Comparison of ENCODE assay signal across 15 mouse cellular contexts in the genomic region with DNA sequence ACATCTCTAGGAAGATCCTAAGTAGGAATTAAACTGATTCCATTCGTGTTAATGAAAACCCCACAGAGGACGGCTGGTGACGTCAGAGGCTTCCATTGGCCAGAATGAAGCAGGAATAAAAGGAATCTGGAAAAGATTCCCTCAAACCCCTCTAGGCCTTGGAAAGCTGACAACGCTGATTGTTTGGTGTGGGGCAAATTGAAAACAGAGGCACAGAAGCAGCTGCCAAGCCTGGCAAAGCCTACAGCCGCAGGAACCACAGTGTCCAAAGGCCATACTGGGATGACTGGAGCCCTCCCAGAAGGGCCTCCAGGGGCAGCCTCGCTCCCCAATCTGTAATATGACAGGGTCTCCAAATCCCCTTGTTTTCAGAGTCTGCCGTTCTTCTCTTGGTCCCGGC. TPM values are rescaled to one million over a fixed set of nuclear protein-coding genes. Genes with fewer than 3 reads are reported as not detected.
DNase-seq lines count a peak whose midpoint lies in the region; ATAC-seq and TF ChIP-seq lines count a peak whose summit lies in the region.
"Had no signal": no experiment of that assay in that cellular context is flagged by ENCODE, and none has a peak within 500 bp of the region (broad histone marks: within the 10 kb centered on the region; RNA-seq: fewer than 3 reads in every experiment).

No protein-coding gene starts in this region.

- peak; percentile 34 for DNase-seq in hindbrain, embryonic 14.5 days (ENCODE audit: low spot score)
- no peak for DNase-seq in hindbrain, embryonic 11.5 days (ENCODE audit: low spot score)
- peak; percentile 76 for DNase-seq in midbrain, postnatal 0 days (ENCODE audit: low spot score)
- DNase-seq in embryonic facial prominence, embryonic 11.5 days (ENCODE audit: low spot score), result peak; percentile 66
- peak; percentile 61 for DNase-seq in forebrain, postnatal 0 days
- DNase-seq: adrenal gland, postnatal 14 days; thymus, postnatal 25 days had no signal

- ATAC-seq in hindbrain, embryonic 14.5 days (ENCODE audit: low FRiP score), result no peak
- no peak for ATAC-seq in hindbrain, embryonic 11.5 days (ENCODE audit: low FRiP score)
- no peak for ATAC-seq in midbrain, postnatal 0 days (ENCODE audit: low FRiP score)
- no peak for ATAC-seq in midbrain, embryonic 13.5 days
- ATAC-seq in embryonic facial prominence, embryonic 11.5 days (replicated peaks; ENCODE audit: insufficient number of reproducible peaks, low FRiP score, low TSS enrichment, low read depth), result no peak
- ATAC-seq in forebrain, postnatal 0 days, result no peak; the same call in 1 of the 2 replicates
- ATAC-seq in megakaryocyte-erythroid progenitor cell, adult 5-6 weeks (replicated peaks; ENCODE audit: low FRiP score, low TSS enrichment, poor library complexity, severe bottlenecking), result no peak
- no peak for ATAC-seq in kidney, embryonic 14.5 days (ENCODE audit: low FRiP score, low TSS enrichment)
- ATAC-seq: CD4-positive, CD25-positive, alpha-beta regulatory T cell, adult 4 months; liver, embryonic 12.5 days had no signal

- WGBS in hindbrain, embryonic 14.5 days, result 75% methylated on average over 8 of the region's 8 CpGs
- WGBS in hindbrain, embryonic 11.5 days, result 82% methylated on average over 8 of the region's 8 CpGs
- WGBS in midbrain, postnatal 0 days, result 77% methylated on average over 8 of the region's 8 CpGs
- 80% methylated on average over 8 of the region's 8 CpGs for WGBS in midbrain, embryonic 13.5 days
- WGBS in embryonic facial prominence, embryonic 11.5 days, result 55% methylated on average over 8 of the region's 8 CpGs
- 47% methylated on average over 8 of the region's 8 CpGs for WGBS in forebrain, postnatal 0 days
- WGBS in kidney, embryonic 14.5 days, result 88% methylated on average over 8 of the region's 8 CpGs

- no peaks in the 10 kb centered on the region for H3K36me3 ChIP-seq in hindbrain, embryonic 14.5 days (replicated peaks; ENCODE audit: control insufficient read depth, insufficient read depth)
- no peaks in the 10 kb centered on the region for H3K36me3 ChIP-seq in hindbrain, embryonic 11.5 days (ENCODE audit: control insufficient read depth, insufficient read depth, low read length)
- no peaks in the 10 kb centered on the region for H3K36me3 ChIP-seq in midbrain, postnatal 0 days (ENCODE audit: insufficient read depth, low read length)
- no peaks in the 10 kb centered on the region for H3K36me3 ChIP-seq in midbrain, embryonic 13.5 days
- no peaks in the 10 kb centered on the region for H3K36me3 ChIP-seq in embryonic facial prominence, embryonic 11.5 days (replicated peaks; ENCODE audit: control insufficient read depth, insufficient read depth, low read depth, low read length)
- no peaks in the 10 kb centered on the region for H3K36me3 ChIP-seq in forebrain, postnatal 0 days (ENCODE audit: insufficient read depth)
- H3K36me3 ChIP-seq in kidney, embryonic 14.5 days (ENCODE audit: control insufficient read depth, insufficient read depth, low read length), result no peaks in the 10 kb centered on the region
- H3K36me3 ChIP-seq: liver, embryonic 12.5 days had no signal

- H3K4me2 ChIP-seq in hindbrain, embryonic 14.5 days (replicated peaks), result no peak overlapping the region
- H3K4me2 ChIP-seq in hindbrain, embryonic 11.5 days (replicated peaks; ENCODE audit: low read depth, low read length), result no peak overlapping the region
- no peak overlapping the region for H3K4me2 ChIP-seq in midbrain, postnatal 0 days (ENCODE audit: low read depth, low read length, poor library complexity, severe bottlenecking)
- H3K4me2 ChIP-seq in midbrain, embryonic 13.5 days (replicated peaks), result no peak overlapping the region
- H3K4me2 ChIP-seq in embryonic facial prominence, embryonic 11.5 days (ENCODE audit: low read depth, low read length), result no peak overlapping the region
- no peak overlapping the region for H3K4me2 ChIP-seq in forebrain, postnatal 0 days (ENCODE audit: low read depth)
- H3K4me2 ChIP-seq in kidney, embryonic 14.5 days (replicated peaks; ENCODE audit: low read depth, low read length), result no peak overlapping the region
- H3K4me2 ChIP-seq: liver, embryonic 12.5 days had no signal

- no peaks in the 10 kb centered on the region for H3K4me1 ChIP-seq in hindbrain, embryonic 14.5 days (replicated peaks; ENCODE audit: control insufficient read depth, insufficient read depth, low read length)
- no peaks in the 10 kb centered on the region for H3K4me1 ChIP-seq in hindbrain, embryonic 11.5 days (replicated peaks; ENCODE audit: control insufficient read depth, insufficient read depth, low read length)
- no peaks in the 10 kb centered on the region for H3K4me1 ChIP-seq in midbrain, postnatal 0 days (ENCODE audit: insufficient read depth, low read length)
- H3K4me1 ChIP-seq in midbrain, embryonic 13.5 days (replicated peaks), result no peaks in the 10 kb centered on the region
- H3K4me1 ChIP-seq in embryonic facial prominence, embryonic 11.5 days (ENCODE audit: control insufficient read depth, insufficient read depth, low read length), result no peaks in the 10 kb centered on the region
- H3K4me1 ChIP-seq in forebrain, postnatal 0 days (ENCODE audit: insufficient read depth), result no peaks in the 10 kb centered on the region
- no peaks in the 10 kb centered on the region for H3K4me1 ChIP-seq in kidney, embryonic 14.5 days (ENCODE audit: control insufficient read depth, insufficient read depth, low read length)
- H3K4me1 ChIP-seq: liver, embryonic 12.5 days had no signal

- no peak for TF ChIP-seq CTCF in midbrain, postnatal 0 days (IDR thresholded peaks at IDR 0.05)
- TF ChIP-seq CTCF in forebrain, postnatal 0 days (IDR thresholded peaks at IDR 0.05; ENCODE audit: low read depth), result no peak

- no peak overlapping the region for H3K9ac ChIP-seq in hindbrain, embryonic 14.5 days
- H3K9ac ChIP-seq in hindbrain, embryonic 11.5 days (ENCODE audit: low read depth, low read length), result no peak overlapping the region
- H3K9ac ChIP-seq in midbrain, postnatal 0 days (replicated peaks; ENCODE audit: low read length, poor library complexity, severe bottlenecking), result no peak overlapping the region
- H3K9ac ChIP-seq in midbrain, embryonic 13.5 days (replicated peaks), result no peak overlapping the region
- no peak overlapping the region for H3K9ac ChIP-seq in embryonic facial prominence, embryonic 11.5 days (replicated peaks; ENCODE audit: low read length)
- H3K9ac ChIP-seq in forebrain, postnatal 0 days, result no peak overlapping the region
- no peak overlapping the region for H3K9ac ChIP-seq in kidney, embryonic 14.5 days (ENCODE audit: low read depth, low read length)
- H3K9ac ChIP-seq: liver, embryonic 12.5 days had no signal

- no peaks in the 10 kb centered on the region for H3K9me3 ChIP-seq in hindbrain, embryonic 14.5 days (ENCODE audit: control insufficient read depth, low read length)
- no peaks in the 10 kb centered on the region for H3K9me3 ChIP-seq in hindbrain, embryonic 11.5 days (ENCODE audit: control insufficient read depth, low read length)
- H3K9me3 ChIP-seq in midbrain, postnatal 0 days (ENCODE audit: low read length), result no peaks in the 10 kb centered on the region
- no peaks in the 10 kb centered on the region for H3K9me3 ChIP-seq in midbrain, embryonic 13.5 days
- no peaks in the 10 kb centered on the region for H3K9me3 ChIP-seq in embryonic facial prominence, embryonic 11.5 days (replicated peaks; ENCODE audit: control insufficient read depth, low read length)
- H3K9me3 ChIP-seq in forebrain, postnatal 0 days (ENCODE audit: low read length), result no peaks in the 10 kb centered on the region
- no peaks in the 10 kb centered on the region for H3K9me3 ChIP-seq in kidney, embryonic 14.5 days (ENCODE audit: control insufficient read depth, low read length)
- H3K9me3 ChIP-seq: liver, embryonic 12.5 days had no signal

- H3K27ac ChIP-seq in hindbrain, embryonic 14.5 days, result no peak overlapping the region
- H3K27ac ChIP-seq in hindbrain, embryonic 11.5 days (ENCODE audit: low read depth, low read length), result no peak overlapping the region
- no peak overlapping the region for H3K27ac ChIP-seq in midbrain, postnatal 0 days (ENCODE audit: low read depth, low read length)
- no peak overlapping the region for H3K27ac ChIP-seq in midbrain, embryonic 13.5 days
- H3K27ac ChIP-seq in embryonic facial prominence, embryonic 11.5 days (replicated peaks; ENCODE audit: low read depth, low read length), result no peak overlapping the region
- H3K27ac ChIP-seq in forebrain, postnatal 0 days (ENCODE audit: low read depth, low read length), result no peak overlapping the region
- no peak overlapping the region for H3K27ac ChIP-seq in kidney, embryonic 14.5 days (ENCODE audit: low read depth, low read length)
- H3K27ac ChIP-seq: kidney, postnatal 0 days; liver, embryonic 12.5 days had no signal

- no peaks in the 10 kb centered on the region for H3K27me3 ChIP-seq in hindbrain, embryonic 14.5 days (ENCODE audit: control insufficient read depth, insufficient read depth, low read length)
- no peaks in the 10 kb centered on the region for H3K27me3 ChIP-seq in hindbrain, embryonic 11.5 days (ENCODE audit: control insufficient read depth, insufficient read depth, low read length)
- no peaks in the 10 kb centered on the region for H3K27me3 ChIP-seq in midbrain, postnatal 0 days (ENCODE audit: insufficient read depth, low read length)
- H3K27me3 ChIP-seq in midbrain, embryonic 13.5 days, result no peaks in the 10 kb centered on the region
- no peaks in the 10 kb centered on the region for H3K27me3 ChIP-seq in embryonic facial prominence, embryonic 11.5 days (ENCODE audit: control insufficient read depth, insufficient read depth, low read length)
- H3K27me3 ChIP-seq in forebrain, postnatal 0 days (ENCODE audit: insufficient read depth, low read length), result no peaks in the 10 kb centered on the region
- H3K27me3 ChIP-seq in kidney, embryonic 14.5 days (ENCODE audit: control insufficient read depth, insufficient read depth, low read length), result no peaks in the 10 kb centered on the region
- H3K27me3 ChIP-seq: liver, embryonic 12.5 days had no signal

- no peak overlapping the region for H3K4me3 ChIP-seq in hindbrain, embryonic 14.5 days (replicated peaks; ENCODE audit: low read length)
- H3K4me3 ChIP-seq in hindbrain, embryonic 11.5 days (ENCODE audit: low read depth, low read length), result no peak overlapping the region
- no peak overlapping the region for H3K4me3 ChIP-seq in midbrain, postnatal 0 days (ENCODE audit: low read depth, low read length)
- H3K4me3 ChIP-seq in midbrain, embryonic 13.5 days (replicated peaks), result no peak overlapping the region
- H3K4me3 ChIP-seq in embryonic facial prominence, embryonic 11.5 days (ENCODE audit: low read depth, low read length), result no peak overlapping the region
- no peak overlapping the region for H3K4me3 ChIP-seq in forebrain, postnatal 0 days (ENCODE audit: low read depth, low read length)
- no peak overlapping the region for H3K4me3 ChIP-seq in kidney, embryonic 14.5 days (ENCODE audit: low read length)
- H3K4me3 ChIP-seq: liver, embryonic 12.5 days; myocyte had no signal

RNA-seq across cellular contexts. Expression of a gene that starts 44.7 kb away (rescaled TPM):
- polyA plus RNA-seq in hindbrain, embryonic 14.5 days (2014; fragmentation: Nextera tagmentation; extraction: Ambion mirVana), result 80.7 and 92.0 TPM in 2 replicates
- 24.1 and 24.2 TPM in 2 replicates for polyA plus RNA-seq in hindbrain, embryonic 11.5 days (2014; fragmentation: Nextera tagmentation; extraction: Ambion mirVana)
- total RNA-seq in midbrain, postnatal 0 days (2014; rRNA removed), result 228 and 249 TPM in 2 replicates
- 157 and 162 TPM in 2 replicates for polyA plus RNA-seq in midbrain, postnatal 0 days (2015; fragmentation: Nextera tagmentation; extraction: Ambion mirVana)
- polyA plus RNA-seq in midbrain, embryonic 13.5 days (2015; fragmentation: Nextera tagmentation; extraction: Ambion mirVana), result 58.9 and 64.2 TPM in 2 replicates
- polyA plus RNA-seq in embryonic facial prominence, embryonic 11.5 days (2014; fragmentation: Nextera tagmentation; extraction: Ambion mirVana), result 6.0 and 7.5 TPM in 2 replicates
- 120 and 145 TPM in 2 replicates for total RNA-seq in forebrain, postnatal 0 days (2014; rRNA removed)
- 81.0 and 133 TPM in 2 replicates for polyA plus RNA-seq in forebrain, postnatal 0 days (2015; fragmentation: Nextera tagmentation; extraction: Ambion mirVana)
- 1.1 and 1.8 TPM in 2 replicates for total RNA-seq in megakaryocyte-erythroid progenitor cell, adult 5-6 weeks (2014; fragmentation: Nextera tagmentation)
- 0.30 and 0.38 TPM in 2 replicates for total RNA-seq in megakaryocyte-erythroid progenitor cell, adult 5-6 weeks (2017)
- 3.1 and 3.5 TPM in 2 replicates for polyA plus RNA-seq in kidney, embryonic 14.5 days (2014; fragmentation: Nextera tagmentation; extraction: Ambion mirVana)
- total RNA-seq: MEL had no signal
